Mouse (Mus musculus): ENCODE measurements at regions not wholly inside any gene's neighbourhood (a gene's known extent, or its start where the extent isn't known, plus 50 kb on each side); places are given as distances from the start of the nearest gene placed in this dataset.

DNA sequence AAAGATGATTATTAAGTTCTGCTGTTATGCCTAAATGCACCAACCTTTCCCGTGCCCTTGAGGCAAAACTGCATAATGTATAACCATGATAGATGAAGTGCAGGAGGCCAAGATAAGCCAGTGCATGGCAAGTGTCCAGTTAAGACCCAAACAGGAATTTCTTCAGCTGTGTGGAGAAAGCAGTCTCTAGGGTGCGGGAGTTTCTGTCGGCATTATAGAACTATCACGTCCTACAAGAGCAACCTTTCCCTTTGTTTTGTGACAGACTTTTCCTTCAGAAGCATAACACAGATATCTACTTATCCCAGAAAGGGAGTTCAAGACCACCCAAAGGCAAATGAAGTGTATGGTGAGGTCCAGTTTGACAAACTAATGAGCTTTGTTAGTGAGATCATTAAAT, 560.1 kb upstream of the Cdh18 start:
- WGBS: 82% methylated on average over 4 of the region's 4 CpGs
- Histone ChIP-seq H3K4me1 (ENCODE audit: control insufficient read depth, insufficient read depth, low read length) (no peaks in the 10 kb centered on the region), H3K4me3 (replicated peaks; ENCODE audit: insufficient read depth, low read depth, low read length) (no peak overlapping the region), H3K27ac (ENCODE audit: insufficient read depth, low read length) (no peak overlapping the region), H3K27me3 (ENCODE audit: control insufficient read depth, insufficient read depth, low read length) (no peaks in the 10 kb centered on the region)
- no peak for DNase-seq
- TF ChIP-seq POLR2A (IDR thresholded peaks at IDR 0.05; ENCODE audit: borderline replicate concordance, insufficient read depth, low read length): no peak
- no peak for TF ChIP-seq CTCF (IDR thresholded peaks at IDR 0.05; ENCODE audit: borderline replicate concordance, insufficient read depth, low read depth, low read length)

DNA sequence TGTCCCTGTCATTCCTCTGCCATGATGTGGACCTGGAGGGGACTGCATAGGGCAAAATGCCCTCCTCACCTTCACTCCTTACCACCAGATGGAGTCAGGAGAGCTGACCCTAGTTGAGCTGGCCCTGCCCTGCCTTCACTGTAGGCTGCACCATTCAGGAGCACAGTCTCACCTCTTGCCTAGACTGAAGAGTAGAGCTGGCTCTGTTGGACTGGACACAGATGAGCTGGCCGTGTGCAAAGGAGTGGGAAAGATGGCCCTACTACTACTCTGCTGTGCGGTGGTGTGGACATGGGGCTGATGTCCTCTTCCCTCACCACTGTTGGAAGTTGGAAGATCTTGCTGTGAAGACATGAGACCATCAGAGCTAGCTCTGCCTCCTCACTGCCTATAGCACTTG, 555.5 kb upstream of the Cdh18 start:
- no peaks in the 10 kb centered on the region for H3K27me3 ChIP-seq (ENCODE audit: control insufficient read depth, insufficient read depth, low read length)
- H3K27ac ChIP-seq (ENCODE audit: insufficient read depth, low read length): no peak overlapping the region
- WGBS: 87% methylated on average over 2 of the region's 2 CpGs
- TF ChIP-seq POLR2A (IDR thresholded peaks at IDR 0.05; ENCODE audit: borderline replicate concordance, insufficient read depth, low read length) (no peak), CTCF (IDR thresholded peaks at IDR 0.05; ENCODE audit: borderline replicate concordance, insufficient read depth, low read depth, low read length) (no peak)
- no peaks in the 10 kb centered on the region for H3K4me1 ChIP-seq (ENCODE audit: control insufficient read depth, insufficient read depth, low read length)
- H3K4me3 ChIP-seq (replicated peaks; ENCODE audit: insufficient read depth, low read depth, low read length): no peak overlapping the region
- no peak for DNase-seq

GRCm38 (mm10) chr15:21995121-21995826, 553.5 kb upstream of the Cdh18 start:
- TF ChIP-seq CTCF (IDR thresholded peaks at IDR 0.05; ENCODE audit: borderline replicate concordance, insufficient read depth, low read depth, low read length): no peak
- no peak for TF ChIP-seq POLR2A (IDR thresholded peaks at IDR 0.05; ENCODE audit: borderline replicate concordance, insufficient read depth, low read length)
- DNase-seq: no peak
- Histone ChIP-seq H3K27me3 (ENCODE audit: control insufficient read depth, insufficient read depth, low read length) (no peaks in the 10 kb centered on the region), H3K27ac (ENCODE audit: insufficient read depth, low read length) (no peak overlapping the region), H3K4me1 (ENCODE audit: control insufficient read depth, insufficient read depth, low read length) (no peaks in the 10 kb centered on the region), H3K4me3 (replicated peaks; ENCODE audit: insufficient read depth, low read depth, low read length) (no peak overlapping the region)
- WGBS: 60% methylated on average over 3 of the region's 3 CpGs

- DNase-seq: peak; percentile 23 to 57
- 48% methylated on average over 2 of the region's 2 CpGs for WGBS
- Histone ChIP-seq H3K27me3 (ENCODE audit: control insufficient read depth, insufficient read depth, low read length) (no peaks in the 10 kb centered on the region), H3K27ac (ENCODE audit: insufficient read depth, low read length) (no peak overlapping the region), H3K4me1 (ENCODE audit: control insufficient read depth, insufficient read depth, low read length) (no peaks in the 10 kb centered on the region; the same call in 1 of the 2 replicates), H3K4me3 (replicated peaks; ENCODE audit: insufficient read depth, low read depth, low read length) (no peak overlapping the region)
- no peak for TF ChIP-seq POLR2A (IDR thresholded peaks at IDR 0.05; ENCODE audit: borderline replicate concordance, insufficient read depth, low read length)
Observed at GRCm38 (mm10) chr15:22019977-22020376, 528.8 kb upstream of the Cdh18 start.

GRCm38 (mm10) chr15:22030215-22030614, 518.6 kb upstream of the Cdh18 start:
- WGBS: 62% methylated on average over 3 of the region's 3 CpGs
- Histone ChIP-seq H3K4me3 (replicated peaks; ENCODE audit: insufficient read depth, low read depth, low read length) (no peak overlapping the region), H3K4me1 (ENCODE audit: control insufficient read depth, insufficient read depth, low read length) (no peaks in the 10 kb centered on the region), H3K27me3 (ENCODE audit: control insufficient read depth, insufficient read depth, low read length) (no peaks in the 10 kb centered on the region), H3K27ac (ENCODE audit: insufficient read depth, low read length) (no peak overlapping the region)
- TF ChIP-seq POLR2A (IDR thresholded peaks at IDR 0.05; ENCODE audit: borderline replicate concordance, insufficient read depth, low read length): no peak
- TF ChIP-seq CTCF (IDR thresholded peaks at IDR 0.05; ENCODE audit: borderline replicate concordance, insufficient read depth, low read depth, low read length): no peak
- DNase-seq: no peak

GRCm38 (mm10) chr15:22046423-22046822, 502.4 kb upstream of the Cdh18 start:
- Histone ChIP-seq H3K4me1 (ENCODE audit: control insufficient read depth, insufficient read depth, low read length) (no peaks in the 10 kb centered on the region), H3K27ac (ENCODE audit: insufficient read depth, low read length) (no peak overlapping the region), H3K4me3 (replicated peaks; ENCODE audit: insufficient read depth, low read depth, low read length) (no peak overlapping the region), H3K27me3 (ENCODE audit: control insufficient read depth, insufficient read depth, low read length) (no peaks in the 10 kb centered on the region)
- no peak for TF ChIP-seq CTCF (IDR thresholded peaks at IDR 0.05; ENCODE audit: borderline replicate concordance, insufficient read depth, low read depth, low read length)
- TF ChIP-seq POLR2A (IDR thresholded peaks at IDR 0.05; ENCODE audit: borderline replicate concordance, insufficient read depth, low read length): no peak
- DNase-seq: no peak

DNA sequence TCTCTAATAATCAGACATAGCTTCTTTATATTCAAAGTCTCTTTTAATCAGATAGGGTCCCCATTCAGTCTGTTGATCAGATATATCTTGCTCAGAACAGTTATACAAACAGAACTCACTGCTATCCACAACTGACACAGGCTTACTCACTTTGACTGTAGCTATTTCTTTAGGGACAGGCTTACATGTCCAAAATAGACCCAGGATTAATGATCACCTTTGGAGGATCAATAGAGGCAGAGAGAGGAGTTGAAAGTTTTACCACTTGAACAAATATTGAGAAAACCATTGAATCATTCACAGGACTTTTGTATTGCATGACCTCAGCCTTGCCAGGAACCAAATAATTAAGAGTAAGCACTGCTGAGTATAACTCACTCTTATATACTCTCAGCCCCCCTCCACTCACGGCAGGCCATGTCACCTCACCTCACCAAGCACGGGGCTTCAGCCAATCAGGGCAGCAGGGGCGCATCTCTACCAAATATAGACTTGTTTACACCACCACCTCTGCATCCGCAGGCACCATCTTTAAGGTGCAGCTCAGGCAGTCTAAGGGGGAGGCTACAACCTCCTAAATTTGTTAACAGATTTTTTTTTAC, 501.8 kb upstream of the Cdh18 start:
- WGBS: 86% methylated on average over 4 of the region's 4 CpGs
- DNase-seq: no peak
- TF ChIP-seq CTCF (IDR thresholded peaks at IDR 0.05; ENCODE audit: borderline replicate concordance, insufficient read depth, low read depth, low read length): no peak
- H3K4me3 ChIP-seq (replicated peaks; ENCODE audit: insufficient read depth, low read depth, low read length): no peak overlapping the region
- no peak overlapping the region for H3K27ac ChIP-seq (ENCODE audit: insufficient read depth, low read length)
- H3K27me3 ChIP-seq (ENCODE audit: control insufficient read depth, insufficient read depth, low read length): no peaks in the 10 kb centered on the region
- no peaks in the 10 kb centered on the region for H3K4me1 ChIP-seq (ENCODE audit: control insufficient read depth, insufficient read depth, low read length)

- 78% methylated on average over 3 of the region's 3 CpGs for WGBS
- no peaks in the 10 kb centered on the region for H3K4me1 ChIP-seq (ENCODE audit: control insufficient read depth, insufficient read depth, low read length)
- no peak for TF ChIP-seq POLR2A (IDR thresholded peaks at IDR 0.05; ENCODE audit: borderline replicate concordance, insufficient read depth, low read length)
- no peak for TF ChIP-seq CTCF (IDR thresholded peaks at IDR 0.05; ENCODE audit: borderline replicate concordance, insufficient read depth, low read depth, low read length)
- DNase-seq: no peak
- H3K4me3 ChIP-seq (replicated peaks; ENCODE audit: insufficient read depth, low read depth, low read length): no peak overlapping the region
- no peak overlapping the region for H3K27ac ChIP-seq (ENCODE audit: insufficient read depth, low read length)
- no peaks in the 10 kb centered on the region for H3K27me3 ChIP-seq (ENCODE audit: control insufficient read depth, insufficient read depth, low read length)
Observed at GRCm38 (mm10) chr15:22086856-22087255, 462.0 kb upstream of the Cdh18 start.

All from cerebellum, adult 2 months (tissue).